Mouse (Mus musculus) brain, adult 2 months (tissue): ENCODE data around the gene Ccdc85c.
A peak's percentile ranks its signal among the peaks of the same experiment; 100 is the strongest.

Experiments used
- DNase-seq: peaks from one replicate; pipeline ENCODE4 v3.0.0; 2011; ENCODE audit warnings: low read depth, low spot score

Ccdc85c gene

DNA sequence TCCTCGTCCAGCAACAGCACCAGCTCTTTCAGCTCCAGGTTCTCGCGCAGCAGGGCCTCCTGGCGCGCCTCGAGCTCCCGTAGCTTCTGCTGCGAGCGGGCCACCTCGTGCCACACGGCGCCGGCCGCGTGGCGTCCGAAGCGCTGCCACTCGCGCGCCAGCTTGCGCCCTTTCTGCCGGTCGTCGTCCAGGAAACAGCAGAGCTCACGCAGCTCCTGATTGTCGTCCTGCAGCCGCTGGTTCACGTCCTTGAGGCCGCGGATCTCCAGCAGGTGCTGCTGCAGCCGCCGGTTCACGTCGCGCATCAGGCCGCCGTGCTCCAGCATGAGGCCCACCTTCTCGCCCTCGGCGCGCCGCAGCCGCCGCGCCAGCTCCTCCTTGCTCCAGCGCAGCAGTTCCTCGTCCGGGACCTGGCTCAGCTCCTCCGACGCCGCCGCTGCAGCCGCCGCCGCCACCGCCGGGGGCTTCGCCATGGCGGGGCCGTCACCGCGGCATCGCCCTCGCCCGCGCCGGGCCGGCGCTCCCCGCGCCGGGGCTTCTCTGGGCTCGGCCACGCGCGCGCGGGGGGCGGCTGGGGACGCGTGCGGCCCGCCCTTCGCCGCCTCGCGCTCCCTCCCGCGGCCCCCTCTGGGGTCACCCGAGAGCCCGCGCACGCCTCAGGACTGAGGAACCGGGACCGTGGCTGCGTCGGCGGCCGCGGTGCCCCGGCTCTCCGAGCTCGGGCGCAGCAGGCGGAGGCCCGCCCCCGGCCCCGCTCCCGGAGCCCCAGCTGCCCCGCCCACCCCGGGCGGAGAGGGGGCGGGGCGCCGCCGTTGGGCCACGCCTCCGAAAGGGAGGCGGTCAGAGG is at the start of gene Ccdc85c:
TSS of gene Ccdc85c (minus strand) at position 765 of the 847 bp plus-strand sequence.
- DNase-seq = peak; percentile 66

DNA sequence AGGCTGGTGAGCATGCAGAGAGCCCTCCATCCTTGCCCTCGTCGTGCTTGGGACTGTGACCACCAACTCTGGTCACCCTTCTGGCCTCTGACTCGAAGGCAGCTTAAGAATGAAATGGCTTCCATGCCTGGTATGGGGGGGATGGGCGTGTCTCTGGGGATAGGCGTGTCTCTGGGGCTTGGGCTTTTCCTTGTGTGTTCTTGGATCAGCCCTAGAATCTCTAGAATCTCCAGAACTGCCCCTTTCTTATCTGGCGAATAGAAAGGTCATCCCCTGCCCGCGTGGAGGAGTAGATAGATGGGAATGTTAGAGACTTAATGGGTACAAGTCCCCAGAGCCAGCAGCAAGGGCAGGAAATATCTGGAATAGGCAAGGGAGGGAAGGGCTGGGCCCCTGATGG is 44.9 kb upstream of the Ccdc85c start:
- DNase-seq = no peak

DNA sequence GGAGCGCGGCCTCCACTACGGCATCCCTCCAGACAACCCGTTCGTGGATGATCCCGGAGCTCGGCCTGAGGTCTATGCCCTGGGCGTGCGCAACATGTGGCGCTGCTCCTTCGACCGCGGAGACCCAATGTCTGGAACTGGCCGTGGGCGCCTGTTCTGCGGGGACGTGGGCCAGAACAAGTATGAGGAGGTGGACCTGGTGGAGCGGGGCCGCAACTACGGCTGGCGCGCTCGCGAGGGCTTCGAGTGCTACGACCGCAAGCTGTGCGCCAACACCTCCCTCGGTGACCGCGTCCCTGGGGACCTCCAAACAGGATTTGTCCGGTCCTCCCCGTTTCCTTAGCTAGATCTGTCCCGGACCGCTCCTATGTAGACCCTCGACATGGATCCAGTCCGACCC is 43.3 kb upstream of the Ccdc85c start:
- DNase-seq = no peak

DNA sequence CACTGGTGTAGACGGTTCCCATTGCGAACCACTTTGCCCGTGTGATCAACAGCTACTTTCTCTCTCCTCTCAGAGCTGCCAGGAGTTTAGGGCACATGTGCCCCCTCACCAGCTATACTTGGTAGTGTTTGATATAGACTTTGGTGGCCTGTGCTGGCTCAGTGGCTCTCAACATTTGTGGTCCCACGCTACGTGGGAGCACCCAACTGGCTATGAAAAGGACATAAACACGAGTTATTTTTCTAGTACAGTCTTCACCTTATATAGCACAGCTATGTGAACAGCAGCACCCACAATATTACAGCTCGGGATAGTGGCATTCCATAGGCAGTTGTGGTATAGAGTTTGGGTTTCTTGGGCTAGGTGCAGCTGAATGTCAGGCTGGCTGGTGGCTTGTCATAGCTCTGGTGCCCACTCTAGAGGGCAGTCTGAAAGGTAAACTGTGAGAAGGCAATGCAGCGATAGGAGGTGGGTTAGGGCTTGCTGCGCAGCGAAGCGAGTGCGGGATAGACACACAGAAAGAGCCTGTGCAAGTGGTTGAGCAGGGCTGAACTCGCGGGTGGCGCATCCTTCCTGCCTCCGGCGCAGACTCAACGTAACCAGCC is 42.7 kb upstream of the Ccdc85c start:
- peak; percentile 61 for DNase-seq

DNA sequence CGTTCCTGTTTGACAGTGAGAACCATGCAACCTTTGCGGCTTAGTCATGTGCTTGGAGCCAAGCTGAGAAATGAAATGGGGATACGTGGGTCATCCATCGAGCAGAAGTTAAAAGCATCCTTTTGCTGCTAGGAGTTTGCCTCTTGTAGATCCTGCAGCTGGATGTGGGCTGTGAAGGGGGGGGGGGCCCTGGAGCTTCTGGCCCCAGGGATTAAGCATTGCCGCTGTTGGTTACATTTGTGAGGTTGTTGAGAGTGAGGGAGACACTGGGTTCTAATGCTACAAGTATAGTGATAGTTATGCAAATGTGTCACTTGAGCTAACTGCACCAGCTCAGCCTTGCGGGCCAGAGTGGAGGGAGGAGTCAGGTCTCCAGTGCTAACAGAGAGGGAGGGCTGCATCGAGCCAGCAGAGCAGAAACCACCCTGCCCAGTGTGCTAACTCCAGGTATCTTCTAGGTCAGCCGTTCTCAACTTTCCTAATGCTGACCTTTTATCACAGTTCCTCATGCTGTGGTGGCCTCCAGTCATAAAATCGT is 42.0 kb upstream of the Ccdc85c start:
- peak; percentile 45 for DNase-seq

DNA sequence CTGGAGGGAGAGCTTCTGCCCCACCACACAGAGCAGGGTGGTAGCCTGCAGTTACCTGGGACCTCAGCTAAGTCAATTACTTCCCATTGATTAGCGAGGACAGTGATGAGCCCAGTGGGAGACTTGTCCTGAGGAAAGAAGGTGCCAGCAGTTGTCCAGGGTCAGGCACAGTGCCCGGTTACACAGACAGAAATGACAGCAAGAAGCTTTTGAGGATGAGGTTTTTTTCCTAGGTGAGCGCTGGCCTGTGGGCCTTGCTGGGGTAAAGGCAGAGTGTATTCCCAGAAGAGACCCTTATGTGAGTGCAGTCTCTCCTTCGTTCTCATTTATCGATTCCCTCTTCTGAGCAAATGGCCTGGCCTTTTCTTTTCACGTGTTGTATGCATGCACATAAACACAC is 41.4 kb upstream of the Ccdc85c start:
- DNase-seq = no peak

DNA sequence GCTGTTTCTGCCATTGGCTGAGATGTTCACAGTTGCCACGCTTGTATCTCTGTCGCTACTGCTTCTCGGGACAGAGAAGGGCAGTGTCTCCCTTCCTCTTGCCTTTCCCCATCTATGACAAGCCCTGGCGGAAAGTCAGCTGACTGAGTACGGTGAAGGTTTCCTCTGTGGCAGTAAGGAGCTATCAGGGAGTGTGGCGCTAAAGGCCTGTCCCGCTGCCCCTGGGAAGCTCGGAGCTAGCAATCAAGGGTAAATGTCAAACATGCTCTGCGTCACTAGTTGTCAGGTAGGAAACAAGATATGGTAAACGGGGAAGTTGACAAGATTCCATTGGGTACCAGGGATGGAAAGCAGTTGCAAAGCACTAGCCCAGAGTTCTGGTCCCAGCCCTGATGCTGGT is 40.6 kb upstream of the Ccdc85c start:
- no peak for DNase-seq

DNA sequence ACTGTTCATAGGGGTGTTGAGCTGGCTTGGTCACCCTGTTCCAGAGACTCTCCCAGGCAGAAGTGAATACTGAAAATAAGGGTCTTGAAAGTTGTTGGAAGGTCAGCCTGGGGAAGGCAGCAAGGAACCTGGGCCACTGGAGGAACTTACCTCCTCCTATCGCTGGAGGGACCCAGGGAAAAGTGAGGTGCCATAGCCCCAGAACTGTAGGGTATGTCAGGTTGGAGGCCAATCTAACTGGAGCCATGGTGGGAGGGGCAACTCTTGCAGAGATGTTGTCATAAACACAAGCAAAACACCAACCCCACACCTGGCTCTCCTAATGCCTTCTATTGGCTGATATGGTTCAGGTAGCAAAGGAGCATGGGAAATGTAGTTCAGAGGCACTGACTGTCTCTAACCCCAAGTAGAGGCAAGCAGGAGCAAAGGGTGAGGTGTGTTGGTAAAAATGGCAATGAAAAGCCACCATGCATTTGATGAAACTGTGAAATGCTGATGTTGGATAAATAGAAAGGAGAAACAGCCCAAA is 38.1 kb upstream of the Ccdc85c start:
- DNase-seq = no peak

DNA sequence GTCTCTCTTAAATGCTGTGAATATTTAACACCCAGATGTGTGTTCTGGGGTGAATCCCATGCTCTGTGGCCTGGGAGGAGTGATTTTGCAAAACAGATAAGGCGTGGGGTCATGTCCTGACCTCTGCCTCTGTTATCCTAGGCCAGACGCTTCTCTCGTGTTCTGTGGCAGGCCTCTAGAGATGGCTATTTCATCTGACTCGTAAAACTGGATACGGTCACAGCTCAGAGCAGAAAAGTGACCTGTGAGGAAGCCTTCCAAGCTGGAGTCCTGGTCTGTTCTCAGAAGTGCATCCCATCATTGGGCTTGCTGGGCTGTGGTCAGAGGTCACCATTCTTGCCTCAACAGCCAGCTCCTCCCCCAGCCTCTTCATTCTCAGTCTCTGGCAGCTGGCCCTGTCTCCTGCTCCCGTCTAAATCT is 37.2 kb upstream of the Ccdc85c start:
- DNase-seq = no peak

DNA sequence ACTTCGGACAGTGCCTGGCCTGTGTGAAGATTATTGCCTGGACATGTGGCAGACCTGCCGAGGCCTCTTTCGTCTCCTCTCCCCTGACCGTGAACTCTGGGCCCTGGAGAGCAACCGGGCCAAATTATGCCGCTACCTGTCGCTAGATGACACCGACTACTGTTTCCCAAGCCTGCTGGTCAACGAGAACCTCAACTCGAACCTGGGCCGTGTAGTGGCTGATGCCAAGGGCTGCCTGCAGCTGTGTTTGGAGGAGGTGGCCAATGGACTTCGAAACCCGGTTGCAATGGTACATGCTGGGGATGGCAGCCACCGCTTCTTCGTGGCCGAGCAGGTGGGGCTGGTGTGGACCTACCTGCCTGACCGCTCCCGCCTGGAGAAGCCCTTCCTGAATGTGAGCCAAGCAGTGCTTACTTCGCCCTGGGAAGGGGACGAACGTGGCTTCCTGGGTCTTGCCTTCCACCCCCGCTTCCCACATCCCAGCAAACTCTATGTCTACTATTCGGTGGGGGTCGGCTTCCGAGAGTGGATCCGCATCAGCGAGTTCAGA is 36.6 kb upstream of the Ccdc85c start:
- DNase-seq = no peak

DNA sequence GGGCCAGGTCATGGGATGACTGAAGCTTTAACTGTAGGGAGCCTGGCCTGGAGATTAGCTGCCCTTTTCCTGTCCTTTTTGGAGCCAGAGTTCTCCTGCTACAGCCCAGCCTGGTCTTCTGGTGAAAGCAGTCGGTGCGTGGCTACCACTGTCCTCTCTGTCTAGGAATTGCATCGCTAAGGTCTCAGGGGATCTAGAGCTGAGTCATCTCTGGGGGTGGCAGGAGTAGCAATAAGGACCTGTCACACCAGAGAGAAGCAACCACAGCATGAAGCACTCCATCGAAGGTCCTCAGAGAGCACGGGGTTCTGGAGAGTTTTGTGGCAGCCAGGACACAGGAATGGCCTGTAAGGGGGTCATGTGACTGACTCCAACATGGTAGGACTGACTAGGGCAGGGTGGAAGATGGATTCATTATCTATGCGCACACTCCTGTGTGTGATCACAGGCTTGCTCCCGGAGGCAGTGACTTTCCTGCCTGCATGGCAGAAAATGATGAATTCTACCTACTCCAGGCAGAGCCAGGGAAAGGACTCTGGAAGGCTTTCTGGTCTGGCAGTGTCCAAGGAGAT is 35.3 kb upstream of the Ccdc85c start:
- peak; percentile 52 for DNase-seq

DNA sequence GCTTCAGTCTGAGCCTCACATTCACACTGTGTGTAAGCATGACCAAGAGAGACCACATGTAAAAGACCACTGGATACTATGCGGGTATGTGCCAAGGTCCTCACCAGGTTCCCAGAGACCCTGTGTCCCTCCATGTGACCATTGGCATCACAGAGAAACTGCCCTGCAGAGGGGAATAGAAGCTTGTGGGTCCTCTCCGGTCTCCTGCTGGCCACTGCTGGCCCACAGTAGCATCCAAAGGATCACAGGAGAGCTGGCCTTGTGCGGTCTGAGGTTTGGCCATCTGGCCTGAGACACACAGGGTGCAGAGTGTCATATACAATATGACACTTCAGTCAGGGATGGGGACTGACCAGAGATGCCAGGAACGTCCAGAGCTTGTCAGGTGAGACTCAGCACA is 34.8 kb upstream of the Ccdc85c start:
- no peak for DNase-seq

DNA sequence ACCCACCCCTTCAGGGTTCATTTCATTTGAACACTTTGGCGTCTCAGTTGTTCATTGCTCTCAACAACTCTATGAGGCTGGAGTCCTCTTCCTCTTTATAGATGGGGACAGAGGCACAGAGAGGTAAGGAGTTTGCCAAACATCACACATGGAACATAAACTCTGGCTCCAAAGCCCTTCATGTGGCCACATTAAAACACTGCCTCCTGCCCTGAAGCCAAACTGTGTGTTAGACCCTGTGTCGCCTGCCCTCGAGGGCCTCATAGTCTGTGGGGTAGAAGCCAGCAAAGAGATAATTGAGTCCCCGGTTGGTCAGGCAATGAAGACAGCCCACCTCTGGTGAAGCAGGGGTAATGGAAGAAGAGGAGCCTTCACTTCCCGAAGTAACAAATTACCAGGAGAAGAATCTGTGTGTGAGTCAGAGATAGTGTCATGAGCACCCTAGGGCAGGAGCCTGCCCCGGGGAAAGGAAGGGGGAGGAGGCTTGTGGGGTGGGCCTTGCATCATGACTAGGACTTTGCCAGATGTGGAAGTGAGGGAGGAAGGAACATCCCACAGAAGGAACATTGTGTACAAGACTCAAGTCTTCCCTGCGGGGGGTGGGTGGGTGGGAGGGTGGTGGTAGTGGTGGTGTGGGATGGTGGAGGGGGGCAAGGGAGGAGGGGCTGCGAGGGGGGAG is 34.0 kb upstream of the Ccdc85c start:
- peak; percentile 74 for DNase-seq

DNA sequence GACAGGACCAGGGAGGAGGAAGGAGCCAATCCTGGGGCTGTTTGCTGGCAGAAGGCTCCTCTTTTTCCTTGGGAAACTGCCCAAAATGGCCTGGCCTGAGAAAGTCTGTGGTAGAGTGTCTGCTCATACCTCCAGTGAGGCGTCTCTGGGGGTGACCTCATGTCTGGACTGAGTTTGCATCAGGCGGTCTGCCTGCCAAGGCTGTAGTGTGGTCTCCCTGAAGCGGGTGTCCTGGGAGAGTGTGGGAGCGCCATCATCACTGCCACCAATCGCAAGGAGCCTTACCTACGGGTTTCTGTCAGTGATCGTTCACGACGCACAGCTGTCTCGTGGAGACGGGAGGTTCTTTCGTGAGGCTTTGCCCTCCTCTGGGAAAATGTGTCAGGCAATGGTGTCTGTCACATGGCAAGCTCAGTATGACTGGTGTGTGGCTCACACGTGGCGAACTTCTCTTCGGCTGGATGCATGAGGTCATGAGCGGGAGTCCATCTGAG is 33.2 kb upstream of the Ccdc85c start:
- DNase-seq = no peak

DNA sequence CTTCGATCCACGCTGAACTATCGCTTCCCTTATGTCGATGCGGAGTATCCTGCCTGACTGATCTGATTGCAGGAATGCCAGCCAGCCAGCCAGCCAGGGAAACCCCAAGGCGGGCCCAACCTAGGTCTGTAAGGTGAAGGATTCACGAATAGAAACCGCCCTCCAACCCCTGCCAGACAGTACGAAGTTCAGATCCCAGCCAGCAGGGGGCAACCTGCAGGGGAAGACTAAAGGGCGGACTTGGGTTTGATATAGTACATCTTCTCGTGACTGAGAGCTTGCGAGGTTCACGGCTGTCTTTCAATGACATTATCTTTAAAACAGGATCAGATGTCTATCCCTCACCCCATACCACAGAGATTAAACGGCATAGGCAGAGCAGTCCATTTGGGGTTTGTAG is 32.3 kb upstream of the Ccdc85c start:
- peak; percentile 63 for DNase-seq

DNA sequence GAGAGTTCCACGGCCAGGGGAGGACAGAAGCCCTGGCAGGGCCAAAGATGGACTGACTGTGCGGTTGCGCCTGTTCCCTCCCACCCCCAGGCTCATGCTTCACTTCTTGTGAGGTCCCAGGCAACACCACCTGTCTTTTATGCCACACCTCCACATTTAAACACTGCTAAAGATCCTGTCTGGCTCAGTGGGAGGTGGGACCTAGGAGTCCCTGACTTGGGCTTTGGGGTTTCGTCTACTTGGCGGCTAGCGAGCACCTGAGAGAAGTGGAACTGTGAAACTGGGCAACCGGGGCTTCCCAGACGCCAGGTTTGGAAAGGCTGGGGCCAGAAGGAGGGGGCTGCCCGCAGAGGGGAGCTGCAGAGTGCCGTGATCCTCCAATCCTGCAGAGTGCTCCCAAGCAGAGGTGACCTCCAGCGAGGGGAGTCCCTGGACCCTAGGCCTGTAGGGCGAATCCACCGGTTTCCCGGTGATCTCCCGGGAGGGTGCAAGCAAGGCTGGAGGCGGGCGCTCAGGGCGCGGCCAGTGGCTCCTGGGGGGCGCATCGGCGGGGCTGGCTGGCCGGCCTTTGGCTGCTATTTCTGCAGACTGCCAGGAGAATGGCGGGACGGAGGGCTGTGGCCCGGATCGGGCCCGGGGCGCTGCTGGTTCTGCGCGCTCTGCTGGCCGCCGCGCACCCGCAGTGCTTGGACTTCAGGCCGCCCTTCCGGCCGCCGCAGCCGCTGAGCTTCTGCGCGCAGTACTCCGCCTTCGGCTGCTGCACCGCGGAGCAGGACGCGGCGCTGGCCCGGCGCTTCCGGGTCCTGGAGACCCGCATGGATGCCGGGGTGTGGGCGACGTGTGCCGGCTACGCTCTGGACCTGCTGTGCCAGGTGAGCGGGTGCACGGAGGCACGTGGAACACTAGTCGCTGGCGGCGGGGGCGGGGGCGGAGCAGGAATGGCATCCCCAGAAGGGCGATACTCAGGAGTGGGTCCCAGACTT is 30.9 kb upstream of the Ccdc85c start, which contains the start of gene Hhipl1:
TSS of gene Hhipl1 (plus strand) at position 459 of the 983 bp plus-strand sequence.
- peak; percentile 55 for DNase-seq

DNA sequence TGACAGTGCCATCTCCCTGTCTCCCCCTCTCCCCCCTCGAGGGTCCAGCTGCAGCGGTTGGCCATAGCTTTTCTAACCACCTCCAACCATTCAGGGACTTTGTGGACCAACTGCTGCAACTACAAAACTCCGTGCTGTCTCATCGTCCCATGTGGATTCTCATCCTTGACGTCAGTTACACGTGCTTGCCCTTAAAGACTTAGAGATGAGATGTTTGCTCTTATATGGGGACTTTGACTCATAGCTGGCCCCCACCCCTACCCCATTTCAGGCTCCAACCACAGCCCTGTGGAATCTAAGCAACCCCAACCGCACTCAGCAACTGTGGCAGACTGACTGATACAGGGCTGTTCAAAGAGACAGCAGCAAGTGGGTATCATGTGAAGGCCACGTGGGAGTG is 29.9 kb upstream of the Ccdc85c start:
- no peak for DNase-seq

DNA sequence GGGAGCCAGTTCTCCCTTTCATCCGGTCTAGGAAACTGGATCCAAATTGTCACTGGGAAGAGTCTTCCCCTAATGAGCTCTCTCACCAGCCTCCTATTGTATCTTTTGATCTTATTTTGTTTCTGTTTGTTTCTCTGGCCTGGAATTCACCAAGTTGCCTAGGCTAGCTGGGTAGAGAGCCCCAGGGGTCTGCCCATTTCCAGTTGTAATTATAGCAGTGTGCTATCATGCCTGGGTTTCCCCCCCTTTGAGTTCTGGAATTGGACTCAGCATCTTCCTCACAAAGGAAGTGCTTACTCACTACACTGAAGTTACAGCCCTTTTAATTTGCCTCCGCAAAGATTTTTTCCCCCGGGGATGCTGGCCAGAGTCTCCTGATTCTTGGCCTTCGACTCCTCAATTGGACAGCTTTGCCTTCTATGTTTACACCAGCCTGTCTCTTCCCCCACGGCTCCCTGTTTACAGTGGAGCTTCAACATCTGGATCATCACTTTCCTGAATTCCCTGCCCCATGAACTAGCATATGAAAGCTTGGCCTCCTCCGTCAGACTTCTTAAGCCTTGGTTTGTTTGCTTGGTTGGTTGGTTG is 28.6 kb upstream of the Ccdc85c start:
- peak; percentile 31 for DNase-seq

DNA sequence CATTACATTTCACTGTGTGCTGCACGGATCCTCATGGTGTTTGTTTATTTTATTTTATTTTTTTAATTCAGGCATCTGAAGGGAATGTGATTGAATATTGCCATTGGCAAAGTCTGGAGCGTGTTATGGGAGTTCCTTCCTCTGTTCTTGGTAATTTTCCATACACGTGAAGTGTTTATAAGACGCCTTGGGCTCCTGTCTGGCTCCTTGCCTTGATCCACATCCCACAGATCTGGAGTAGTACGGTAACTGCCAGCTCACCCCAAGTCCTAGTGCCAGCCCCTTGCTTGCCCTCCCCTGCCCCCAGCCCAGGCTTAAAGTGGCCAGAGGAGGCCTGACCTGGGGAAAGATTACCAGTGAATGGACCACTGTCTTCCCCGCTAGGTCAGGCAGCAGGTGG is 25.8 kb upstream of the Ccdc85c start:
- DNase-seq = no peak

DNA sequence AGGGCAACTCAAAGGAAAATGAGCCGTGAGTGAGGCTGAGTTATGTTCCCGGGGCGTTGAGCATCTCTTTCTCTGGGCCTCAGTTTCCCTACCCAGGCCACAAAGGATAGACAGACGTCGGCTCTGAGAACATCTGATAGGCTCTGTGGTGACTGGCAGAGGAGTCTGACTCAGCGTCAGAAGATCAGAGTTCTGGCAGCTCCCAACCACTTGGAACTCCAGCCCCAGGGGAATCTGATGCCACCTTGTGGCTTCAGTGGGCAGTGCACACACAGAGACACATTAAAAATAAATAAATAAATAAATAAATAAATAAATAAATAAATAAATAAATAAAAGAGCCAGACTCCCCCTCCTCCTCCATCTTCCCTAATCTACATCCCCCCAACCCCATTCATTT is 21.8 kb upstream of the Ccdc85c start:
- DNase-seq = no peak
